14 mouse cellular contexts compared by ENCODE assay signal in the genomic region with DNA sequence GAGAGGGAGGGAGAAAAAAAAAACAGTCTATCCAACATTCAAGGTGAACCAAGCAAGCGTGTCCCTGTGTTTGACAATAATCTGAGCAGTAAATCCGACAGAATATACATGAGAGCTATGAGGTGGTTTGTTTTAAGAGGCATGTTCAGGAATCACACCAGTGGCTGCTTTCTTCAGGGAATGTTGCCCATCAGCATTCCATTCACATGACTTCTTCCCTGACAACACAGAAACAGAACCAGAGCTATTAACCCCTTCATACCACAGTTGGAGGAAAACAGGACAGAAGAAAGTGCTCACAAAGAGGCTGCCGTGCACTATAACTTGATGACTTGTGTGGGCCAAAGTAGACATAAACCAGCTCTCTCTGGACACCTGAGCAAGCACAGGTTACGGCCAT. TPM values are rescaled to one million over a fixed set of nuclear protein-coding genes. Genes with fewer than 3 reads are reported as not detected.
A peak's percentile ranks its signal among the peaks of the same experiment; 100 is the strongest.
DNase-seq lines count a peak whose midpoint lies in the region; ATAC-seq lines count a peak whose summit lies in the region.
"Had no signal": no experiment of that assay in that cellular context is flagged by ENCODE, and none has a peak within 500 bp of the region (broad histone marks: within the 10 kb centered on the region; RNA-seq: fewer than 3 reads in every experiment).

No protein-coding gene starts in this region.

- WGBS in heart, embryonic 10.5 days: 49% methylated on average over 4 of the region's 4 CpGs
- 69% methylated on average over 4 of the region's 4 CpGs for WGBS in midbrain, embryonic 14.5 days
- 76% methylated on average over 4 of the region's 4 CpGs for WGBS in midbrain, embryonic 13.5 days
- 52% methylated on average over 4 of the region's 4 CpGs for WGBS in kidney, embryonic 16.5 days
- WGBS in stomach, embryonic 16.5 days: 38% methylated on average over 4 of the region's 4 CpGs

- no peak overlapping the region for H3K9ac ChIP-seq in midbrain, embryonic 14.5 days (replicated peaks; ENCODE audit: low read length)
- no peak overlapping the region for H3K9ac ChIP-seq in midbrain, embryonic 13.5 days (replicated peaks)
- no peak overlapping the region for H3K9ac ChIP-seq in kidney, embryonic 16.5 days (replicated peaks; ENCODE audit: low read length)
- no peak overlapping the region for H3K9ac ChIP-seq in stomach, embryonic 16.5 days (ENCODE audit: low read length)

- H3K4me1 ChIP-seq in heart, embryonic 10.5 days: 0 out of 2 replicates have a peak, but pooled peaks cover 3% of the 10 kb centered on the region
- no peaks in the 10 kb centered on the region for H3K4me1 ChIP-seq in midbrain, embryonic 14.5 days (ENCODE audit: control insufficient read depth, insufficient read depth, low read length)
- H3K4me1 ChIP-seq in midbrain, embryonic 13.5 days (replicated peaks): no peaks in the 10 kb centered on the region
- H3K4me1 ChIP-seq in kidney, embryonic 16.5 days (ENCODE audit: insufficient read depth, low read length): peaks cover 7% of the 10 kb centered on the region; the same call in 1 of the 2 replicates
- H3K4me1 ChIP-seq in stomach, embryonic 16.5 days (ENCODE audit: control insufficient read depth, insufficient read depth, low read length): peaks cover 2% of the 10 kb centered on the region

- no peaks in the 10 kb centered on the region for H3K36me3 ChIP-seq in heart, embryonic 10.5 days
- no peaks in the 10 kb centered on the region for H3K36me3 ChIP-seq in midbrain, embryonic 14.5 days (ENCODE audit: control insufficient read depth, insufficient read depth, low read length)
- no peaks in the 10 kb centered on the region for H3K36me3 ChIP-seq in midbrain, embryonic 13.5 days
- no peaks in the 10 kb centered on the region for H3K36me3 ChIP-seq in kidney, embryonic 16.5 days (ENCODE audit: insufficient read depth, low read length)
- no peaks in the 10 kb centered on the region for H3K36me3 ChIP-seq in stomach, embryonic 16.5 days (ENCODE audit: control insufficient read depth, insufficient read depth, low read length)

- no peak overlapping the region for H3K4me2 ChIP-seq in midbrain, embryonic 14.5 days (ENCODE audit: low read length)
- no peak overlapping the region for H3K4me2 ChIP-seq in midbrain, embryonic 13.5 days (replicated peaks)
- no peak overlapping the region for H3K4me2 ChIP-seq in kidney, embryonic 16.5 days (replicated peaks; ENCODE audit: low read depth, low read length)
- H3K4me2 ChIP-seq in stomach, embryonic 16.5 days (ENCODE audit: low read depth, low read length): no peak overlapping the region

- no peaks in the 10 kb centered on the region for H3K9me3 ChIP-seq in heart, embryonic 10.5 days
- no peaks in the 10 kb centered on the region for H3K9me3 ChIP-seq in midbrain, embryonic 14.5 days (ENCODE audit: control insufficient read depth, low read length)
- no peaks in the 10 kb centered on the region for H3K9me3 ChIP-seq in midbrain, embryonic 13.5 days
- no peaks in the 10 kb centered on the region for H3K9me3 ChIP-seq in kidney, embryonic 16.5 days (ENCODE audit: low read length)
- H3K9me3 ChIP-seq in stomach, embryonic 16.5 days (replicated peaks; ENCODE audit: control insufficient read depth, low read length): no peaks in the 10 kb centered on the region

- no peak for DNase-seq in heart, embryonic 10.5 days (ENCODE audit: low spot score)
- no peak for DNase-seq in heart, adult 18-20 months
- DNase-seq in midbrain, embryonic 14.5 days: peak; percentile 8
- DNase-seq in adrenal gland, adult (ENCODE audit: inconsistent age in 2 of 2, low spot score in 1 of 2): no peak
- no peak for DNase-seq in thymus, postnatal 4 days
- DNase-seq: adrenal gland, postnatal 25 days; cerebellum, adult 11 months; gastrocnemius, postnatal 10 days; layer of hippocampus, postnatal 36 days; retina, postnatal 1 day had no signal

- no peak for ATAC-seq in midbrain, embryonic 14.5 days (ENCODE audit: low FRiP score, low TSS enrichment)
- ATAC-seq in midbrain, embryonic 13.5 days: no peak
- peak; percentile 67; the same call in 1 of the 2 replicates for ATAC-seq in kidney, embryonic 16.5 days (ENCODE audit: low FRiP score, low TSS enrichment)
- ATAC-seq in stomach, embryonic 16.5 days (ENCODE audit: insufficient read depth, low FRiP score): peak; percentile 17; the same call in 1 of the 2 replicates

- no peak overlapping the region for H3K4me3 ChIP-seq in heart, embryonic 10.5 days
- no peak overlapping the region for H3K4me3 ChIP-seq in midbrain, embryonic 14.5 days (replicated peaks; ENCODE audit: low read depth, low read length)
- no peak overlapping the region for H3K4me3 ChIP-seq in midbrain, embryonic 13.5 days (replicated peaks)
- no peak overlapping the region for H3K4me3 ChIP-seq in kidney, embryonic 16.5 days (ENCODE audit: low read length)
- H3K4me3 ChIP-seq in stomach, embryonic 16.5 days (replicated peaks; ENCODE audit: low read length): no peak overlapping the region

- H3K27me3 ChIP-seq in heart, embryonic 10.5 days (ENCODE audit: insufficient read depth, poor library complexity, severe bottlenecking): no peaks in the 10 kb centered on the region
- no peaks in the 10 kb centered on the region for H3K27me3 ChIP-seq in midbrain, embryonic 14.5 days (ENCODE audit: control insufficient read depth, insufficient read depth, low read length)
- no peaks in the 10 kb centered on the region for H3K27me3 ChIP-seq in midbrain, embryonic 13.5 days
- no peaks in the 10 kb centered on the region for H3K27me3 ChIP-seq in kidney, embryonic 16.5 days (ENCODE audit: insufficient read depth, low read length)
- no peaks in the 10 kb centered on the region for H3K27me3 ChIP-seq in stomach, embryonic 16.5 days (ENCODE audit: control insufficient read depth, insufficient read depth, low read length)

- H3K27ac ChIP-seq in heart, embryonic 10.5 days: peak overlapping the region; percentile 42
- no peak overlapping the region for H3K27ac ChIP-seq in midbrain, embryonic 14.5 days (replicated peaks; ENCODE audit: low read depth, low read length)
- H3K27ac ChIP-seq in midbrain, embryonic 13.5 days: no peak overlapping the region
- peak overlapping the region; percentile 63 for H3K27ac ChIP-seq in kidney, embryonic 16.5 days (ENCODE audit: low read length)
- H3K27ac ChIP-seq in stomach, embryonic 16.5 days (ENCODE audit: low read length): peak overlapping the region; percentile 18; the same call in 1 of the 2 replicates

RNA-seq across cellular contexts. Expression of a gene that starts 16.5 kb away (rescaled TPM):
- polyA plus RNA-seq in heart, embryonic 10.5 days (2016; fragmentation: Nextera tagmentation; extraction: Ambion mirVana): 23.2 and 25.5 TPM in 2 replicates
- 10 to 100 TPM; 10.6 to 12.9 TPM for total RNA-seq in heart, adult 18-20 months (2021)
- 22.1 and 24.7 TPM in 2 replicates for polyA plus RNA-seq in midbrain, embryonic 14.5 days (2014; fragmentation: Nextera tagmentation; extraction: Ambion mirVana)
- polyA plus RNA-seq in midbrain, embryonic 13.5 days (2015; fragmentation: Nextera tagmentation; extraction: Ambion mirVana): 24.7 and 25.0 TPM in 2 replicates
- polyA plus RNA-seq in kidney, embryonic 16.5 days (2015; fragmentation: Nextera tagmentation; extraction: Ambion mirVana): 30.1 and 31.0 TPM in 2 replicates
- 24.1 and 25.2 TPM in 2 replicates for polyA plus RNA-seq in stomach, embryonic 16.5 days (2015; fragmentation: Nextera tagmentation; extraction: Ambion mirVana)

RNA-seq across cellular contexts. Expression of a gene that starts 37.1 kb away (rescaled TPM):
- polyA plus RNA-seq in heart, embryonic 10.5 days (2016; fragmentation: Nextera tagmentation; extraction: Ambion mirVana): 0.31 and 0.65 TPM in 2 replicates
- total RNA-seq in heart, adult 18-20 months (2021): under 1 TPM; 0.10 to 0.41 TPM
- polyA plus RNA-seq in midbrain, embryonic 14.5 days (2014; fragmentation: Nextera tagmentation; extraction: Ambion mirVana): 0.23 and 0.79 TPM in 2 replicates
- 0.13 and 0.27 TPM in 2 replicates for polyA plus RNA-seq in midbrain, embryonic 13.5 days (2015; fragmentation: Nextera tagmentation; extraction: Ambion mirVana)
- 2.2 and 3.3 TPM in 2 replicates for polyA plus RNA-seq in kidney, embryonic 16.5 days (2015; fragmentation: Nextera tagmentation; extraction: Ambion mirVana)
- polyA plus RNA-seq in stomach, embryonic 16.5 days (2015; fragmentation: Nextera tagmentation; extraction: Ambion mirVana): 9.1 and 9.9 TPM in 2 replicates
- polyA plus RNA-seq: C2C12 had no signal

Comparison
In these comparisons a context has a peak if more than half of its experiments do, and no peak if none do; other contexts are left out.
1. H3K27ac ChIP-seq: peak in heart, embryonic 10.5 days (single experiment), kidney, embryonic 16.5 days (single experiment) and stomach, embryonic 16.5 days (single experiment); none in midbrain, embryonic 14.5 days (single experiment) and midbrain, embryonic 13.5 days (single experiment).
2. ATAC-seq: peak in kidney, embryonic 16.5 days (single experiment) and stomach, embryonic 16.5 days (single experiment); none in midbrain, embryonic 14.5 days (single experiment) and midbrain, embryonic 13.5 days (single experiment).